Mouse (Mus musculus): ENCODE results near the gene Rgs3. TPM values are rescaled to one million over a fixed set of nuclear protein-coding genes. Genes with fewer than 3 reads are reported as not detected.

Gene Rgs3
- polyA plus RNA-seq, 1 experiment from 2014 or later, result 35.4 TPM

GRCm38 (mm10) chr4:62679157-62679556 lies 119.5 kb downstream of the Rgs3 start:
- peaks cover 47% of the 10 kb centered on the region for H3K36me3 ChIP-seq (replicated peaks)
- no peak overlapping the region for H3K27ac ChIP-seq (replicated peaks)
- H3K4me1 ChIP-seq, result peaks cover 70% of the 10 kb centered on the region
- DNase-seq (ENCODE audit: low spot score), result no peak
- H3K9me3 ChIP-seq, result no peaks in the 10 kb centered on the region
- H3K27me3 ChIP-seq (replicated peaks; ENCODE audit: low read depth, poor library complexity, severe bottlenecking), result no peaks in the 10 kb centered on the region
- no peak overlapping the region for H3K4me3 ChIP-seq
- 89% methylated on average over 9 of the region's 9 CpGs for WGBS

GRCm38 (mm10) chr4:62681467-62681866 lies 121.8 kb downstream of the Rgs3 start:
- no peaks in the 10 kb centered on the region for H3K27me3 ChIP-seq (replicated peaks; ENCODE audit: low read depth, poor library complexity, severe bottlenecking)
- DNase-seq (ENCODE audit: low spot score), result no peak
- no peak overlapping the region for H3K27ac ChIP-seq (replicated peaks)
- H3K9me3 ChIP-seq, result no peaks in the 10 kb centered on the region
- 80% methylated on average over 11 of the region's 11 CpGs for WGBS
- H3K4me3 ChIP-seq, result no peak overlapping the region
- H3K36me3 ChIP-seq (replicated peaks), result peaks cover 52% of the 10 kb centered on the region
- H3K4me1 ChIP-seq, result peaks cover 70% of the 10 kb centered on the region

GRCm38 (mm10) chr4:62682371-62682770 lies 122.7 kb downstream of the Rgs3 start:
- WGBS, result 85% methylated on average over 8 of the region's 8 CpGs
- no peaks in the 10 kb centered on the region for H3K27me3 ChIP-seq (replicated peaks; ENCODE audit: low read depth, poor library complexity, severe bottlenecking)
- H3K27ac ChIP-seq (replicated peaks), result peak overlapping the region; percentile 51
- H3K36me3 ChIP-seq (replicated peaks), result peaks cover 50% of the 10 kb centered on the region
- H3K9me3 ChIP-seq, result no peaks in the 10 kb centered on the region
- H3K4me3 ChIP-seq, result no peak overlapping the region
- no peak for DNase-seq (ENCODE audit: low spot score)
- peaks cover 68% of the 10 kb centered on the region for H3K4me1 ChIP-seq

- H3K9me3 ChIP-seq, result no peaks in the 10 kb centered on the region
- 89% methylated on average over 6 of the region's 6 CpGs for WGBS
- H3K27ac ChIP-seq (replicated peaks), result peak overlapping the region; percentile 51; the same call in 1 of the 2 replicates
- H3K36me3 ChIP-seq (replicated peaks), result peaks cover 53% of the 10 kb centered on the region
- H3K4me1 ChIP-seq, result peaks cover 68% of the 10 kb centered on the region
- no peaks in the 10 kb centered on the region for H3K27me3 ChIP-seq (replicated peaks; ENCODE audit: low read depth, poor library complexity, severe bottlenecking)
- no peak for DNase-seq (ENCODE audit: low spot score)
- H3K4me3 ChIP-seq, result no peak overlapping the region
Measured at GRCm38 (mm10) chr4:62683148-62683547, 123.5 kb downstream of the Rgs3 start.

- WGBS, result 84% methylated on average over 3 of the region's 3 CpGs
- peaks cover 55% of the 10 kb centered on the region for H3K36me3 ChIP-seq (replicated peaks)
- peaks cover 65% of the 10 kb centered on the region for H3K4me1 ChIP-seq
- H3K9me3 ChIP-seq, result no peaks in the 10 kb centered on the region
- H3K27ac ChIP-seq (replicated peaks), result no peak overlapping the region
- H3K27me3 ChIP-seq (replicated peaks; ENCODE audit: low read depth, poor library complexity, severe bottlenecking), result no peaks in the 10 kb centered on the region
- no peak overlapping the region for H3K4me3 ChIP-seq
- no peak for DNase-seq (ENCODE audit: low spot score)
Measured at GRCm38 (mm10) chr4:62684351-62684750, 124.7 kb downstream of the Rgs3 start.

GRCm38 (mm10) chr4:62685268-62685667 lies 125.6 kb downstream of the Rgs3 start:
- H3K27me3 ChIP-seq (replicated peaks; ENCODE audit: low read depth, poor library complexity, severe bottlenecking), result no peaks in the 10 kb centered on the region
- H3K36me3 ChIP-seq (replicated peaks), result peaks cover 53% of the 10 kb centered on the region
- no peak overlapping the region for H3K4me3 ChIP-seq
- DNase-seq (ENCODE audit: low spot score), result no peak
- no peak overlapping the region; the same call in 1 of the 2 replicates for H3K27ac ChIP-seq (replicated peaks)
- 67% methylated on average over 10 of the region's 10 CpGs for WGBS
- H3K9me3 ChIP-seq, result no peaks in the 10 kb centered on the region
- peaks cover 64% of the 10 kb centered on the region for H3K4me1 ChIP-seq

- no peak for DNase-seq (ENCODE audit: low spot score)
- H3K27me3 ChIP-seq (replicated peaks; ENCODE audit: low read depth, poor library complexity, severe bottlenecking), result no peaks in the 10 kb centered on the region
- WGBS, result 35% methylated on average over 1 of the region's 1 CpGs
- peak overlapping the region; percentile 55 for H3K27ac ChIP-seq (replicated peaks)
- no peaks in the 10 kb centered on the region for H3K9me3 ChIP-seq
- H3K4me1 ChIP-seq, result peaks cover 57% of the 10 kb centered on the region
- H3K4me3 ChIP-seq, result no peak overlapping the region
- H3K36me3 ChIP-seq (replicated peaks), result peaks cover 52% of the 10 kb centered on the region
Measured at GRCm38 (mm10) chr4:62686769-62687168, 127.1 kb downstream of the Rgs3 start.

GRCm38 (mm10) chr4:62688142-62688541 lies 128.5 kb downstream of the Rgs3 start:
- H3K36me3 ChIP-seq (replicated peaks), result peaks cover 54% of the 10 kb centered on the region
- H3K4me1 ChIP-seq, result peaks cover 46% of the 10 kb centered on the region
- H3K4me3 ChIP-seq, result no peak overlapping the region
- DNase-seq (ENCODE audit: low spot score), result no peak
- H3K9me3 ChIP-seq, result no peaks in the 10 kb centered on the region
- WGBS, result 84% methylated on average over 5 of the region's 5 CpGs
- no peak overlapping the region for H3K27ac ChIP-seq (replicated peaks)
- H3K27me3 ChIP-seq (replicated peaks; ENCODE audit: low read depth, poor library complexity, severe bottlenecking), result no peaks in the 10 kb centered on the region

- H3K4me3 ChIP-seq, result no peak overlapping the region
- peaks cover 58% of the 10 kb centered on the region for H3K36me3 ChIP-seq (replicated peaks)
- no peaks in the 10 kb centered on the region for H3K9me3 ChIP-seq
- no peak overlapping the region for H3K27ac ChIP-seq (replicated peaks)
- 88% methylated on average over 4 of the region's 4 CpGs for WGBS
- no peak for DNase-seq (ENCODE audit: low spot score)
- H3K27me3 ChIP-seq (replicated peaks; ENCODE audit: low read depth, poor library complexity, severe bottlenecking), result no peaks in the 10 kb centered on the region
- H3K4me1 ChIP-seq, result peaks cover 40% of the 10 kb centered on the region
Measured at GRCm38 (mm10) chr4:62690997-62691396, 131.3 kb downstream of the Rgs3 start.

- WGBS, result 56% methylated on average over 1 of the region's 1 CpGs
- Histone ChIP-seq H3K36me3 (replicated peaks) (peaks cover 62% of the 10 kb centered on the region), H3K27me3 (replicated peaks; ENCODE audit: low read depth, poor library complexity, severe bottlenecking) (no peaks in the 10 kb centered on the region), H3K4me1 (peaks cover 36% of the 10 kb centered on the region), H3K27ac (replicated peaks) (no peak overlapping the region), H3K9me3 (no peaks in the 10 kb centered on the region), H3K4me3 (no peak overlapping the region)
- DNase-seq (ENCODE audit: low spot score), result no peak
Measured at GRCm38 (mm10) chr4:62691625-62692024, 132.0 kb downstream of the Rgs3 start.

GRCm38 (mm10) chr4:62693839-62694238 lies 134.2 kb downstream of the Rgs3 start:
- no peak overlapping the region for H3K4me3 ChIP-seq
- DNase-seq (ENCODE audit: low spot score), result peak; percentile 70
- WGBS, result 42% methylated on average over 10 of the region's 10 CpGs
- H3K27ac ChIP-seq (replicated peaks), result no peak overlapping the region
- peaks cover 67% of the 10 kb centered on the region for H3K36me3 ChIP-seq (replicated peaks)
- peaks cover 40% of the 10 kb centered on the region for H3K4me1 ChIP-seq
- H3K27me3 ChIP-seq (replicated peaks; ENCODE audit: low read depth, poor library complexity, severe bottlenecking), result no peaks in the 10 kb centered on the region
- H3K9me3 ChIP-seq, result no peaks in the 10 kb centered on the region

GRCm38 (mm10) chr4:62694703-62695439 lies 135.2 kb downstream of the Rgs3 start:
- H3K27ac ChIP-seq (replicated peaks), result no peak overlapping the region
- peaks cover 51% of the 10 kb centered on the region for H3K4me1 ChIP-seq
- peaks cover 69% of the 10 kb centered on the region for H3K36me3 ChIP-seq (replicated peaks)
- WGBS, result 86% methylated on average over 11 of the region's 11 CpGs
- no peak for DNase-seq (ENCODE audit: low spot score)
- H3K4me3 ChIP-seq, result no peak overlapping the region
- no peaks in the 10 kb centered on the region for H3K9me3 ChIP-seq
- H3K27me3 ChIP-seq (replicated peaks; ENCODE audit: low read depth, poor library complexity, severe bottlenecking), result no peaks in the 10 kb centered on the region

- peaks cover 57% of the 10 kb centered on the region for H3K4me1 ChIP-seq
- H3K36me3 ChIP-seq (replicated peaks), result peaks cover 74% of the 10 kb centered on the region
Measured at GRCm38 (mm10) chr4:62695523-62695922, 135.9 kb downstream of the Rgs3 start.

More at GRCm38 (mm10) chr4:62695523-62695922, 135.9 kb downstream of the Rgs3 start:
- 73% methylated on average over 8 of the region's 8 CpGs for WGBS
- no peaks in the 10 kb centered on the region for H3K9me3 ChIP-seq
- H3K4me3 ChIP-seq, result no peak overlapping the region
- no peaks in the 10 kb centered on the region for H3K27me3 ChIP-seq (replicated peaks; ENCODE audit: low read depth, poor library complexity, severe bottlenecking)
- no peak for DNase-seq (ENCODE audit: low spot score)
- 0 out of 2 replicates have a peak overlapping the region, but pooled peaks have one; percentile 36 for H3K27ac ChIP-seq (replicated peaks)

Data from embryonic facial prominence, embryonic 10.5 days (tissue).